Mouse (Mus musculus) heart, postnatal 25 days (tissue): ENCODE data around the gene Elavl2. TPM values are rescaled to one million over a fixed set of nuclear protein-coding genes. Genes with fewer than 3 reads are reported as not detected.
"Not testable (repeated sequence)": the region's sequence is repeated elsewhere in the genome, so short reads cannot be mapped to it uniquely, and the experiment has no call there.

ENCODE experiments used
- DNase-seq: peaks from one replicate; pipeline ENCODE4 v3.0.0; 2022; ENCODE audit warnings: low spot score
- intact Hi-C: fragments of 180-260 bp; cut with DNase I; formaldehyde crosslinking; loops from one replicate; pipeline ENCODE4 v1.15.1; 2025
- total RNA-seq, 2 experiments: library from RNA; stranded (reverse); gene quantifications; 2 replicates each; pipeline ENCODE4 v1.2.3; 2021

Gene Elavl2
- total RNA-seq, 2 experiments from 2014 or later, result 0.34 to 1.2 TPM

- no peak for DNase-seq
- intact Hi-C loops, result no loop called here
Measured at GRCm38 (mm10) chr4:91353138-91353537, 47.4 kb downstream of the Elavl2 start.

DNA sequence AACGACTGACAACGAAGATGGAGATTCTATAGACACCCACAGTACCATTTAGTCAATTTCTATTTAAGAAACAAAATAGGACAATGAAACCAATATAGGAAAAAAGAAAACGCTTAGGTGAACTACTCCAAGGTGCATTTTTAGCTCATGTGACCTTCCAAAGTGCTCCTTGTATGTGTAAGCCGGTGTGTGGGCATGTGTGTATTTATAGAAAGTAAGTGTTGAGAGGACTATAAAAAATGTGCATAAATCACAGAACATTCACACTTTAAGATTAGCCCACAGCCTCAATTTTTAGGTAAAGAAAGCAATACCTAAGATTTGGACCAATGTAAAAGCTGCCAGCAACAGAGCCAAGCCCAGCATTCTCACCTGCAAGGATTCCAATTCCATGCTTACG, 51.0 kb downstream of the Elavl2 start:
- DNase-seq, result no peak
- intact Hi-C loops, result no loop called here

- DNase-seq, result no peak
- intact Hi-C loops, result no loop called here
Measured at GRCm38 (mm10) chr4:91334177-91334576, 66.4 kb downstream of the Elavl2 start.

DNA sequence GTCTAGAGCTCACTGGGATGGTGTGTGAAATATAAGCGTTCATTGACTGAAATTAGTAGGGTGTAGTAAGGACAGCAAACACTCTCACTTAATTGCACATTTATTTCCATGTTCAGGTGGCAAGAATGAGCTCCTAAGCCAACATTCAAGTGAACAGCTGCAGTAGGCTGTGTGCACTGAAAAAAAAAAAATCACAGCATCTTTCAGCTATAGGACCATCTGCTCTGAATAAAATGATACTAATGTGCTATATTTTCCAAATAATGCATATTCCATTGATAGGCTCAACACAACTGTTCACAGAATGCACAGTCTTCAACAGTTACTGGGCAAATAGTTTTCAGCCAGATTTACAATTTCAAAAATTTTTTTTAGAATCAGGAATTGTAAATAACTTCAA, 89.8 kb downstream of the Elavl2 start:
- intact Hi-C loops, result no loop called here
- DNase-seq, result no peak

DNA sequence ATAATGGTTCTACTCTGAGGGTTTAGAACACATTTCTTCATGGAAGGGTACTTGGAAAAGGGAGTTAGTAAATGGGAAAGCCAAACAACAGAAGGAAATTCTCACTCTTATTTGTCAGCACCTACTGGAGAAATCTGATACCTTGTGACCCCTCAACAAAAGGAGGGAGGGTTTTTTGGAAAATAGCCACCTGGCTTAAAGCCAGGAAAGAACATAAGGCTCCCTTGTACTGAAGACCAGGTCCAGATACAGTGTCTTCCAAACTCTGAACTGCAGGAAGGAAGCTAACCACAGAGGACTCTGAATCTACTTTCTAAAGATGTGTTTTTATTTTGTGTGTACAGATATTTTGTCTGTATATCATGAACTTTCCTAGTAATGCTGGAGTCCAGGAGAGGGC, 102.9 kb downstream of the Elavl2 start:
- no peak for DNase-seq
- intact Hi-C loops, result no loop called here

DNA sequence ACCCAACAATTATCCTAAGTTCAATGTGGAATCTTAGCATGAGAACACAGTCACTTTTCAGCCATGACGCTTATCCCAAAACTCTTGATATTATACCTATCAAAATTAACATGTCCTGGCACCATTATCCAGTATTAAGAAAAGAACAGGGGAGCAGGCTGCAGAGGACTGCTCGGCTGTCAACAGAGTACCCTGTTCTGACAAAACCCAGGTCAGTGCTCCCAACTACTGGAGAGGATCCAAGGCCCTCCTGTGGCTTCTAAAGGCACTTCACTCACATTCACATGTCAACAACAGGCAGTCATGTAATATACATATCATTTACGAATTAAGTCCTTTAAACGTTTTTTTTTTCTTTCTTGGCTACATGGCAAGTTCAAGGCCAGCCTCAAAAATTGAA, 105.3 kb downstream of the Elavl2 start:
- no peak for DNase-seq
- intact Hi-C loops, result no loop called here

GRCm38 (mm10) chr4:91291526-91291925, 109.1 kb downstream of the Elavl2 start:
- intact Hi-C loops, result no loop called here
- no peak for DNase-seq

- no peak for DNase-seq
- intact Hi-C loops, result no loop called here
Measured at GRCm38 (mm10) chr4:91290373-91290772, 110.2 kb downstream of the Elavl2 start.

DNA sequence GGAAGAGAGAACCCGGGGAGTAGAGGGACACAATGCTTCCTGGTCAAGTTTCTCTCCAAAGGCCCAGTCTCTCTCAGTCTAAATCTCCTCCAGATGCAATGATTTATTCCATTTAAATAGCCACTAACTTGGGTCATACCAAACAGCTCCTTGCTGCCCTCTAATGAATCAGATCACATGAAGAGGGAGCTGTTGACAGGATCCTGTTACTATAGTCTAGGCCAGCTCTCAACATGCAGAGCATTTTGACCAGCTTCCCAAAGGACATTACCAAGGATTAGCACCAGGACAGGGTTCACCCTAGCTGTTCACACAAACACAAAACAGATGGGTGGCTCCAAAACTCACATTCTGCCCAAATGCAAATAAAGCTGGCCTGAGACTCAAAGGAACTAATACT, 111.4 kb downstream of the Elavl2 start:
- intact Hi-C loops, result no loop called here
- no peak for DNase-seq

- DNase-seq, result no peak
- intact Hi-C loops, result no loop called here
Measured at GRCm38 (mm10) chr4:91268390-91268789, 132.2 kb downstream of the Elavl2 start.

DNA sequence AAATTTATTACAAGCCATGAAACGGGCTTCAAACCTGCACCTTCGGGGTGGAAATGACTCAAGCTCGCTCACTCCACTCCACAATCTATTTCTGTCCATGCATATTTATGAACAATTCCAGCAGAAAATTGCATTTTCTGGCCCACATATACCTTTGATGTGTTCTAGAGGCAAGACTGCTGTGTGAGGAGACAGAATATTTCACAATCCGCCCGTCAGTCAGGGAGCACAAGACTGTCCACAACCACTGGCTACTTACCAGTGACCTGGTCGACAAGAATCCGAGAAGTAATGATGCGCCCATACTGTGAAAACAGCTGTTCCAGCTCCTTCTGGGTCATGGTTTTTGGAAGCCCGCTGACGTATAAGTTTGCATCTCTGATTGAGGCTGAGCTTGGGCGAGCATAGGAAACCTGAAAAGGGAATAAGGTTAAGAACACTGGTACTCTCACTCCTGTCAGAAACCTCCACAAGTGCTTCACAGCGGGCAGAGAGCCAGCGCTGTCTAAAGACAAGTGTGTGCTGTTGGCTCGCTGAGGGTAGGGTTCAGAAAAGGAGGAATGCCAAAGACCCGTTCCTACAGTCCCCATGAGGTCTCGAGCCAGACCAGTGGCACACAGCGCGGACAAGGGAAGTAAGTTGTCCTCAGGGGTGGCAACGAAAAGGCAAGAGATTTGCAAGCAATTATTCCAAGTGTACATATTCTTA, 136.7 kb downstream of the Elavl2 start:
- DNase-seq, result no peak
- intact Hi-C loops, result no loop called here

DNA sequence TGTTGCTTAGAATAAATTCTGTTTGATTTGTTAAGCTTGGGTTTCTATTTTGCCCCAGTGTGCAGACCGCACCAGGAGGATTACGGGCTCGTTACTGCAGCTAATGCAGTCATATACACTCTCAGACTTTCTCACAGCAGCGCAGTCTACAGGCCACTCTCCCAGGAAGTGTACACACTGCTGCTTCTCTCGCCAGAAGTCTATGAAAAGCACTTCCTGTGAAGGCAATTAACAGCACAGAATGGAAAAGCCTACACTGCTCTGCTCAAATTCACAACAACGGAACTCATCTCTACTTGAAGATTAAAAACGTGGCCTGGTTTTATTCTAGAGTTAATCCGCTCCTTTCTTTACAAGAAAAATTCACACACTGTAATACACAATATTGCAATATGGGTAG, 137.7 kb downstream of the Elavl2 start:
- DNase-seq, result no peak

GRCm38 (mm10) chr4:91260622-91261021, 140.0 kb downstream of the Elavl2 start:
- no peak for DNase-seq
- intact Hi-C loops, result no loop called here

More for the DNA sequence above, 137.7 kb downstream of the Elavl2 start:
- intact Hi-C loops, result no loop called here

DNA sequence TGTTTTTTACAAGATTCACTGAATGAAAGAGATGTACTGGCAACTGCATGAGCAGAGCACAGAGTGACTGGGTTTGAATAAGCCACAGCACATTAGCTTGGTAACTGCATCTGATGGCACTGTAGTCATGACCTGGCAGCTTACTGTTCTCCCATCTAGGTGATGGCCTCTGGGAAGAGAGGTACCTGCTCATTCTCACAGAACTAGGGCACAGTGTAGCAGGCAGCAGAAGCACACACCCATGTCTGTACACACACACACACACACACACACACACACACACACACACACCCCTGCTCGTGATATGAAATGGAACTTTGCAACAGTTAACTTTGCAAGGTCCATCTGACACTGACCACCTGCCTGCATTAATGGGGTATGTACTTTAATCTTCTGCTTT, 151.9 kb downstream of the Elavl2 start:
- intact Hi-C loops, result no loop called here
- no peak for DNase-seq

- intact Hi-C loops, DNase-seq: not testable (repeated sequence)
Measured at GRCm38 (mm10) chr4:91245136-91245535, 155.4 kb downstream of the Elavl2 start.

GRCm38 (mm10) chr4:91244554-91244953, 156.0 kb downstream of the Elavl2 start:
- intact Hi-C loops, result no loop called here
- no peak for DNase-seq

DNA sequence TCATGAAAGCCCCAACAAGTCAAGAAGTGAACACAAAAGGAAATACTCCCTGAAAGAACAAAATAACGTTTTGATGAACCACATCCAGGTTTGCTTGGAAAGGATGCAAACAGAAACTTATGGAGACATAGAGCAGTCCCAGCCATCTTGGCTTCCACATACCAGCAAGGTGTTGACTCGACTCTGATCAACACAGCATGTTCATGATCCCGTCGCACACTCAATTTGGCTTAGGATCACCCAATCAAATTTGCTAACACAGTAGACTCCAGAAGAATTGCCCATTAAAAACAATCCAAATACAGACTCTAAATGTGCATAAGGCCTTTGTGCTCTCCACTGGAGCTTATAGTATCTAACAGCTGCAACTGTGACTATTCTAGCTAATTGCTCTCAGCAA, 156.7 kb downstream of the Elavl2 start:
- no peak for DNase-seq
- intact Hi-C loops, result no loop called here

DNA sequence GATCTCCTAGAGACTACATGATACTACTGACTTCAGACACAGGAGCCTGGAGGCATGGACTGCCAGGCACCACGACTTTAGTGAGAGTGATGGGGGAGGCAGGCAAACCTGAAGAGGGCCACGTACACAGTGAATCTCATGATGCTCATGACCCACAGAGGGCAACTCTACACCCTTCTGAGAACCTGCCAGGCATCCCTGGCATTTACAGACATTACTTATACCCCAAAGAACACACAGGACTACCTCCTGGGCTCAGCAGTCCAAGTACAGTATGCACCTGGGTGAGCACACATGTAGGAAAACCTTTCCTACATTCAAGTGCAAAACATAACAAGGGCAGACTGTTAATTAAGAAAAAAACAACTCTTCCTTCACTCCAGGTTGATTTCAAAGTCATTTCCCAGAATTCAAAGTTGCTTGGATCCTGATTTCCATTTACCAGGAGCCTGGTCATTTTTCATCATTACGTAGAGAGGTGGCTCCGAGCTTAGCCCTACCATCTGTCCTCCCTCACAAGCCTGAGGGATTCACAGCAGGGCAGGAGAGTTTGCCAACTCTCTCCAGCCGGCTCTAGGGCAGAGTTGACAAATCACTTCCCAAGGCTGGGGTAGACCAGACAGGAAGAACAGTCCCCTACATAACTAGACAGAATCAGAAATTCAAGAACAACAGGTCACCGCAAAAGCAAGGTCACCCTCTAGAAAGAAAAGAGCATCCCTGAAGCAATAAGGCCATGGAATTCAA, 161.7 kb downstream of the Elavl2 start:
- DNase-seq, result no peak
- intact Hi-C loops, result no loop called here

DNA sequence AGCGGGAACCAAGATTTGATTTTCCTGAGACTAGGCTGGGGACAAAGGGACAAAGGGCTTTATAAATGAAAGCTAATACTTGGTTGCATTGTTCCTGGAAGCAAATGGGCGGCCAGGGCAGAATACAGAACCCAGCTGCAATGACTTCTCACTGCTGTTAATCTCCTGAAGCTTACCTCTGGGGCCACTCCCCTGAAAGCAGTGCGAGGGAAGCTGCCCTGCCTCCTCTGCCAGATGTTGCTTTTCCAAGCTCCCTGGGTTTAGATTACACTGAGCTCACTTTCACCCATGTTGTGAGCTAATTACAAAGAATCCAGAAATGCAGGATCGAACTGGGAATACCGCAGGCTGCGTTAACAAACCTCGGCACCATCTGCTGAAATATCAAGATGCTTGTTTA, 163.6 kb downstream of the Elavl2 start:
- intact Hi-C loops, result no loop called here
- no peak for DNase-seq

GRCm38 (mm10) chr4:91234941-91235340, 165.6 kb downstream of the Elavl2 start:
- intact Hi-C loops, result no loop called here
- DNase-seq, result no peak

GRCm38 (mm10) chr4:91233599-91233998, 167.0 kb downstream of the Elavl2 start:
- DNase-seq, result no peak
- intact Hi-C loops, result no loop called here

- intact Hi-C loops, result no loop called here
- DNase-seq, result no peak
Measured at GRCm38 (mm10) chr4:91230439-91230863, 170.1 kb downstream of the Elavl2 start.
